Mouse (Mus musculus): Measurements from ENCODE around the gene Xrcc6.

Xrcc6 gene

DNA sequence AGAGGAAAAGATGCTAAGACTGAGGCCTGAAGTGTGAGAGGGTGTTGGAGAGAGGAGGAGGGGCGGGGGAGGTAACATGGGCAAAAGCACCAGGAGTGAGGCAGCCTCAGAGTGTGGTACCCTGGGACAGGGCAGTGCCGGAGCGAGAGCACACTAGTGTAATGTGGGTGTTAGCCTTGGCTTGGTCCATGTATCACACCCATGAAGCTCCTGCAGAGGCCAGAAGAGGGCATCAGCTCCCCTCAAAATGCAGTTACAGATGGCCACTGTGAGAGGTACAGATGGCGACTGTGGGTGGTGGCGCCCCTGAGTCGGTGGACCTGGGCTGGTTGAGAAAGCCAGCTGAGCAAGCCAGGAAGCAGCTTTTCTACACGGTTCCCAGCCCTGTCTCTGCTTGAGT is 93.5 kb downstream of the Xrcc6 start:
- peak; percentile 34 to 40 for DNase-seq (ENCODE audit: low spot score in 2 of 2)

- no peak for DNase-seq (ENCODE audit: low spot score in 2 of 2)
These were observed 98.0 kb downstream of the Xrcc6 start for GRCm38 (mm10) chr15:82085606-82086005.

GRCm38 (mm10) chr15:82086131-82086530 is 98.5 kb downstream of the Xrcc6 start:
- DNase-seq (ENCODE audit: low spot score in 2 of 2): no peak

DNA sequence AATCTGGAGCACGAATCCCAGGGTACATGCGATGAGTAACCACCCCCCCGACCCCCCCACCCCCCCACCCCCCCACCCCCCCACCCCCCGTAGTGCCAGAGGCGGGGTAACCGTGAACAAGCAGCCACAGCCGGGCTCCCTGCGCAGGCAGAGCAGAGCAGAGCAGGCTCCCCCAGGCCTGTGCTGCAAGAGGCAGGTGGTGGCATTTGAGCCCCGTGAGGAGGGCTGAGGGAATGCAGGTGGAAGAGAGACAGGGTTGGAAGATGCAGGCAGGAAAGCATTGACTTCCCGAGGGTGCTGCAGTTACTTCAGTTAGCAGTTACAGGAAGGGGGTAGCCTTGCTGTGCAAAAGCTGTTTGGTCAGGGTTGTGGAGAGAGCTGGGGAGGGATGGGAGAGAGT is 99.6 kb downstream of the Xrcc6 start:
- DNase-seq (ENCODE audit: low spot score in 2 of 2): no peak
